Mouse (Mus musculus): ENCODE results near the gene Dock6. TPM values are rescaled to one million over a fixed set of nuclear protein-coding genes. Genes with fewer than 3 reads are reported as not detected.

The Dock6 gene
- total RNA-seq (2014; rRNA removed) (6.0 and 15.2 TPM in 2 replicates), polyA plus RNA-seq (2015; fragmentation: Nextera tagmentation; extraction: Ambion mirVana) (5.7 and 8.3 TPM in 2 replicates)

- no peaks in the 10 kb centered on the region for H3K9me3 ChIP-seq (ENCODE audit: low read length)
- DNase-seq: peak; percentile 78
- peak; percentile 91 for ATAC-seq
- 2% methylated on average over 68 of the region's 68 CpGs for WGBS
- no peaks in the 10 kb centered on the region for H3K36me3 ChIP-seq (ENCODE audit: insufficient read depth)
- H3K4me1 ChIP-seq (ENCODE audit: insufficient read depth): no peaks in the 10 kb centered on the region
- H3K27ac ChIP-seq (ENCODE audit: low read depth, low read length): peak within 1 kb of the TSS; percentile 5; the same call in 1 of the 2 replicates
- peak within 1 kb of the TSS; percentile 51 for H3K9ac ChIP-seq
- H3K4me2 ChIP-seq (ENCODE audit: low read depth): peak within 1 kb of the TSS; percentile 65
- no peaks in the 10 kb centered on the region for H3K27me3 ChIP-seq (ENCODE audit: insufficient read depth, low read length)
- TF ChIP-seq CTCF (IDR thresholded peaks at IDR 0.05; ENCODE audit: low read depth): no peak
- H3K4me3 ChIP-seq (ENCODE audit: low read depth, low read length): peak within 1 kb of the TSS; percentile 45
Measured at GRCm38 (mm10) chr9:21852128-21853091, at the start of gene Dock6. Dock6 (minus strand) TSS chr9:21852635.

GRCm38 (mm10) chr9:21901223-21901820, 48.9 kb upstream of the Dock6 start:
- Histone ChIP-seq H3K27ac (ENCODE audit: low read depth, low read length) (0 out of 2 replicates have a peak overlapping the region, but pooled peaks have one; percentile 30), H3K4me1 (ENCODE audit: insufficient read depth) (no peaks in the 10 kb centered on the region), H3K4me3 (ENCODE audit: low read depth, low read length) (peak overlapping the region; percentile 28), H3K9ac (no peak overlapping the region), H3K9me3 (ENCODE audit: low read length) (no peaks in the 10 kb centered on the region), H3K36me3 (ENCODE audit: insufficient read depth) (no peaks in the 10 kb centered on the region), H3K4me2 (ENCODE audit: low read depth) (peak overlapping the region; percentile 36), H3K27me3 (ENCODE audit: insufficient read depth, low read length) (peaks cover 8% of the 10 kb centered on the region)
- ATAC-seq (peak; percentile 97), DNase-seq (peak; percentile 91)
- whole genome bisulfite sequencing: 14% methylated on average over 10 of the region's 10 CpGs
- peak; percentile 53 for TF ChIP-seq CTCF (IDR thresholded peaks at IDR 0.05; ENCODE audit: low read depth)

DNA sequence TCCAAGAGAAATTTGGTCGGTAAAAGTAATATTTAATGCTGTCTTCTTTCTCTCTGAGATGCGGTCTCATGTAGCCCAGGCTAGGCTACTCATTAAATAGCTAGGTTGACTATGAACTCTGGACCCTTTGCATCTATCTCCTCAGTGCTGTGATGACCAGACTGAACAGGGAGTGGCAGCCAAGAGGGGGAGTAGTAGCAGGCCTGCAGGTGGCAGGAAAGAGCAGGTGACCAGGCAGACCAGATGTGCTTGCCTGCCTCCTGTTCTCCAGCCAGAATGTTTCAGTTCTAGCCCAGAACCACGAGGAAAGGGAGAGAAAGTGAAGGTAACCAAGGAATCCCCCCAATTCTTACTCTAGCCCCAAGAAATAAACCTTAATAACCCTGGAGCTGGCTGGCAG, 36.8 kb upstream of the Dock6 start:
- Histone ChIP-seq H3K36me3 (ENCODE audit: insufficient read depth) (no peaks in the 10 kb centered on the region), H3K9me3 (ENCODE audit: low read length) (no peaks in the 10 kb centered on the region), H3K27ac (ENCODE audit: low read depth, low read length) (no peak overlapping the region), H3K4me1 (ENCODE audit: insufficient read depth) (no peaks in the 10 kb centered on the region), H3K9ac (no peak overlapping the region), H3K4me2 (ENCODE audit: low read depth) (no peak overlapping the region), H3K27me3 (ENCODE audit: insufficient read depth, low read length) (no peaks in the 10 kb centered on the region), H3K4me3 (ENCODE audit: low read depth, low read length) (no peak overlapping the region)
- 75% methylated on average over 3 of the region's 3 CpGs for WGBS
- DNase-seq (no peak), ATAC-seq (no peak)
- no peak; the same call in 1 of the 2 replicates for TF ChIP-seq CTCF (IDR thresholded peaks at IDR 0.05; ENCODE audit: low read depth)

DNA sequence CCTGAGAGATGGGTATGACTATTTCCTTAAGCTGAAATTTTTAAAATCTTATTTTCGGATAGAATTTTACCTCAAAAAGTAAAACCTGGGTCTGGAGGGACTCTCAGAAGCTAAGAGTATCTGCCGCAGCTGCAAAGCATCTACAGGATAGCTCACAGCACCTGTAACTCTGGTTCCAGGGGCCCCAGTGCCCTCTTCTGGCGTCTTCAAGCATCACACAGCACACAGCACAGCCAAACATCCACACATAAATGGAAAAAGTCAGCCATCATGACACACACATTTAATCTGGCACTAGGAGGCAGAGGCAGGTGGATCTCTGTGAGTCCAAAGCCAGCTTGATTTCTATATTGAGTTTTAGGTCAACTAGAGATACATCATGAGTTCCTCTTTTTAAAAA, 24.2 kb upstream of the Dock6 start:
- no peak for TF ChIP-seq CTCF (IDR thresholded peaks at IDR 0.05; ENCODE audit: low read depth)
- Histone ChIP-seq H3K27me3 (ENCODE audit: insufficient read depth, low read length) (no peaks in the 10 kb centered on the region), H3K27ac (ENCODE audit: low read depth, low read length) (no peak overlapping the region), H3K9ac (no peak overlapping the region), H3K4me3 (ENCODE audit: low read depth, low read length) (no peak overlapping the region), H3K9me3 (ENCODE audit: low read length) (no peaks in the 10 kb centered on the region), H3K4me2 (ENCODE audit: low read depth) (no peak overlapping the region), H3K4me1 (ENCODE audit: insufficient read depth) (no peaks in the 10 kb centered on the region), H3K36me3 (ENCODE audit: insufficient read depth) (no peaks in the 10 kb centered on the region)
- ATAC-seq: no peak
- 64% methylated on average over 3 of the region's 3 CpGs for WGBS
- DNase-seq: no peak

- 60% methylated on average over 4 of the region's 4 CpGs for WGBS
- no peak overlapping the region for H3K27ac ChIP-seq (ENCODE audit: low read depth, low read length)
- no peak for DNase-seq
- H3K9ac ChIP-seq: no peak overlapping the region
- H3K4me3 ChIP-seq (ENCODE audit: low read depth, low read length): no peak overlapping the region
- H3K27me3 ChIP-seq (ENCODE audit: insufficient read depth, low read length): no peaks in the 10 kb centered on the region
- no peaks in the 10 kb centered on the region for H3K9me3 ChIP-seq (ENCODE audit: low read length)
- no peak for TF ChIP-seq CTCF (IDR thresholded peaks at IDR 0.05; ENCODE audit: low read depth)
- no peak for ATAC-seq
- H3K4me1 ChIP-seq (ENCODE audit: insufficient read depth): no peaks in the 10 kb centered on the region
- no peaks in the 10 kb centered on the region for H3K36me3 ChIP-seq (ENCODE audit: insufficient read depth)
- no peak overlapping the region for H3K4me2 ChIP-seq (ENCODE audit: low read depth)
Measured at GRCm38 (mm10) chr9:21872204-21872603, 19.8 kb upstream of the Dock6 start.

DNA sequence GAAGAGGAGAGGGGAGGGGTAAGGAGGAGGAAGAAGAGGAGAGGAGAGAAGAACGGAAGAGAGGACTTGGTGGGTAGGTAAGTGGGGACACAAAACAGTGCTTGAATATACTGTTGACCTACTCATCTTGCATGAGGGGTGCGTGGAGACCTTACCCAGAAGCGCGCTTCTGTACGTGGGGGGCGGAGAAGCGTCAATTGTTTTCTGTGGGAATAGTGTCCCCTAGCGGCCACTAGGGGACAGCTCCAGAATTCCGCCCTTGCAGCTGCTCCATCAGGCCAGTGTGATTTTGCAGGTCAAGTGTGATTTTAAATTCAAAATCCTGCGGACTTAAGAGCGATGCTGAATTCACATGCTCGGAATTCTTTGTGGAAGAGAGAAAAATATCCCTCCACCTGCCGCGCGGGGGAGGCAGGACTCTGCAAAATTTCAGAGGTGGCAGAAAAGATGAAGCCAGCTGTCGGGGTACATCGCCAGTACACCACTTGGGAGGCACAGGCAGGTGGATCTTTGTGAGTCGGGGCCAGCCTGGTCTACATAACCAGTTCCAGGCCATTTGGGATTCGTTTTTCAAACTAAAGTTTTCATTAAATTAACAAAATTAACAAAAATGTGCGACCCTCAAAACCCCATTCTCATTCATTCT, 18.6 kb upstream of the Dock6 start:
- Histone ChIP-seq H3K4me1 (ENCODE audit: insufficient read depth) (no peaks in the 10 kb centered on the region), H3K9ac (no peak overlapping the region), H3K27me3 (ENCODE audit: insufficient read depth, low read length) (no peaks in the 10 kb centered on the region), H3K9me3 (ENCODE audit: low read length) (no peaks in the 10 kb centered on the region), H3K4me2 (ENCODE audit: low read depth) (peak overlapping the region; percentile 42), H3K4me3 (ENCODE audit: low read depth, low read length) (peak overlapping the region; percentile 19; the same call in 1 of the 2 replicates), H3K36me3 (ENCODE audit: insufficient read depth) (no peaks in the 10 kb centered on the region), H3K27ac (ENCODE audit: low read depth, low read length) (no peak overlapping the region)
- peak; percentile 78 for DNase-seq
- WGBS: 9% methylated on average over 20 of the region's 20 CpGs
- peak; percentile 71 for ATAC-seq
- peak; percentile 84 for TF ChIP-seq CTCF (IDR thresholded peaks at IDR 0.05; ENCODE audit: low read depth)

Data from forebrain, postnatal 0 days (tissue).